Mouse (Mus musculus) liver, embryonic 14.5 days (tissue): ENCODE measurements at regions not wholly inside any gene's neighbourhood (a gene's known extent, or its start where the extent isn't known, plus 50 kb on each side); places are given as distances from the start of the nearest gene placed in this dataset.

Source experiments
- CTCF ChIP-seq: IDR thresholded peaks from 2 replicates; pipeline ENCODE4 v1.5.1; 2016; ENCODE audit warnings: antibody characterized with exemption, low read depth, control low read depth
- EP300 ChIP-seq: IDR thresholded peaks from 2 replicates; pipeline ENCODE4 v1.6.1; 2016; ENCODE audit warnings: antibody characterized with exemption, low read depth

DNA sequence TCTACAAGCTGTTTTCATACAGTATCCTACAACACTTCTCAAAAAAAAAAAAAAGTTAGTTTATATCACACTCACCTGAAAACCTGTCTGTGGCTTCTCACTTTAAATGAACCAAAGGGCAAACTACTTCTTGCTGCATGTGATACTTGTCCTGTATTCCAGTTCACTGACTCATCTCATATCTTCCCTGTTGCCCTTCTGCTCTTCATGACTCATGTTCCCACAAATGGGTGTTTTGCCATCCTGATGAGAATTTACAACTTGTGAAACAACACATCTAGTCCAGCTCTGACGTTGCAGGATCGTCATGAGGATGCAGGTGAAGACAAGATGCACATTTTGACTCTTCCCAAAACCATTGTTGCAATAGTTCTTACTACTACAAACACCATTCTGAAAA is 2412.7 kb upstream of the Gm7489 start:
- TF ChIP-seq CTCF (no peak), EP300 (no peak)
